Mouse (Mus musculus) retina, adult 2 months (tissue): Measurements from ENCODE around the gene Btrc.

Source experiments
- DNase-seq: peaks from one replicate; pipeline ENCODE4 v3.0.0-alpha.2; 2012; ENCODE audit warnings: low read depth, low spot score

Gene Btrc

DNA sequence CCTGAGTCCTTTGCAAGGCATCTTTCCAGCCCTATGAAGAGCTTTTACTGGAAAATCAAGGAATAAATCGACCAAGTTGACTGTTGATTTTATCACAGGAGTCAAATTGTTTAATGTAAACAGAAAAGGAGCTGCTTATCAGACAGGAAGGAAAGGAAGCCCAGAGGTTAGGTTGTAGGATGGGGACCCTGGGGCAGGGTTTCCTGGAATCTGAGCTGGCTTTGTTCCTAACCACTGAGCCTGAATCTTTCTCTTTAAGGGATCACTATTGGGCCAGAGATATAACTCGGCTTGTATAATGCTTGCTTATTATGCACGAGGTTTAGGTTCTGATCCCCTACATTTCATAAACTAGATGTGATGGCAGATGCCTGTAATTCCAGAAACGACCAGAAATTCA lies 64.6 kb downstream of the Btrc start:
- DNase-seq, result no peak

DNA sequence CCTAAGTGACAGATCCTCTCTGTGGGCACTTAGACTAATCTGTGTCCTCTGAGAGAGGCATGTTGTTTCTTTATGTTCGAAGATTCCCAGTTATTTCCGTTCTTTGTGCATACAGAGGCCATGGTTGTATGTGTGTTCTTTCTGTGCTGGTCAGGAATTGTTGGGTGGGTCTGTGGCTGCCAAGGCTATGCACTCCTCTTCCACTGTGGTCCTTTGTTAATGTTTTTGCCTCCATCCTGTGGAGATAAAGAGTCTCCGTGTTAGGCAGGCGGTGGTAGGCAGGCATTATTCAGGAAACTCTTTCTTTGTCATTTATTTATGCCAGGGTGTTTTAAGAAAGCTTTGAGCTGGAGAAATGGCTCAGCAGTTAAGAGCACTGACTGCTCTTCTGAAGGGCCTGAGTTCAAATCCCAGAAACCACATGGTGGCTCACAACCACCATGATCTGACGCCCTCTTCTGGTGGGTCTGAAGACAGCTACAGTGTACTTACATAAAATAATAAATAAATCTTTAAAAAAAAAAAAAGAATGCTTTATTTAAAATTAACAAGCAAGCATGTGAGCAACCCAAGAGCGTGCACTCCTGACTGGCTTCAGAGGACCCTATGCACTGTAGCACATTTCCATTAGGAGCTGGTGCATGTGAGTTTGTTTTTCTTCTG lies 67.6 kb downstream of the Btrc start:
- DNase-seq, result no peak

DNA sequence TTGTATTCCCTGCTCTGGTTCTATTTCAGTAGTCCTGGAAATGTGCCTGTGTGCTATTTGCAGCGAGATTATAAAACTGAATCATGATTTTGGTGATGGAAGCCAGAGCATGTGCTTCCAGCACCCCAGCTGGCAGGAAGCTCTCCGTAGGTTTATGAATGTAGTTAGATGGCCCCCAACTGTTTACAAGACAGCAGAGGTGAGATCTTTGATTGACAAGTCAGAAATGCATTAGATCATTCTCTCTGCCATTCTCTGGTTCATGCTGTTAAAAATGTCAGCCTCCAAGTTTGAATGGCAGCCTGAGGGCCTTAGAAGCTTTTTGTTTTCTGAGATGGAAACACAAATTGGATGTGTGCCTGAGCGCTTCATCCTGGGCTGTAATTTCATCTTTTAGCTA lies 68.8 kb downstream of the Btrc start:
- no peak for DNase-seq

DNA sequence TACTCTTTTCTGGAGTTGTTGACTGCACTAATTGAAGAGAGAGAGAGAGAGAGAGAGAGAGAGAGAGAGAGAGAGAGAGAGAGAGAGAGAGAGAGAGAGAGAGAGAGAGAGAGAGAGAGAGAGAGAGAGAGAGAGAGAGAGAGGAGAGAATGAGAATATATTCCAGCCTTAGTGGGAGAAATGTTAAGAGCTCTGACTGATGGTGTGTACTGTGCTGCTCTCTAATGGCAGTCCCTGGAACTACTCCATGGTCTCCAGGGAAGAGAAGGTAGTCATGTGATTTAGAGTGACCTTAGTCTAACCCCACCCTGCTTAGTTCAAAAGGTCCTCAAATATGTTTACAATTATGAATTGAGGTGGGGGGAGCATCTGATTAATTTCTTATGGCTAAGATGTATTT lies 72.5 kb downstream of the Btrc start:
- peak; percentile 72 for DNase-seq

DNA sequence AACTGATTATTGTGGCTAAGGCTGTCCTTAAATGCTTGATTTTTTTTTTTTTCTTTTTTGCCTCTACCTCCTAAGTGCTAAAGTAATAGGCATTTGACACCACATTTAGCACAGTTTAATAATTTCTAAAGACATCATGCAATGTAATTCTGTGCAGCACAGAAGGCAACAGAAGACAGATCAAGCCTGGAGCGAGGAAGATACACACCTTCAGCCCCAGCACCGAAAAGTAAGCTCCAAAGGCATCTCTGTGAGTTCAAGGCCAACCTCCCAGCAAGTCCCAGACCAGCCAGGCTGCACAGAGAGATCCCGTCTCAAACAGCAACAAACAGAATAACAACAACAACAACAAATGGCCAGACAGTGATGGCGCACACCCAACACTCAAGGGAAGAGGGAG lies 73.6 kb downstream of the Btrc start:
- no peak for DNase-seq

DNA sequence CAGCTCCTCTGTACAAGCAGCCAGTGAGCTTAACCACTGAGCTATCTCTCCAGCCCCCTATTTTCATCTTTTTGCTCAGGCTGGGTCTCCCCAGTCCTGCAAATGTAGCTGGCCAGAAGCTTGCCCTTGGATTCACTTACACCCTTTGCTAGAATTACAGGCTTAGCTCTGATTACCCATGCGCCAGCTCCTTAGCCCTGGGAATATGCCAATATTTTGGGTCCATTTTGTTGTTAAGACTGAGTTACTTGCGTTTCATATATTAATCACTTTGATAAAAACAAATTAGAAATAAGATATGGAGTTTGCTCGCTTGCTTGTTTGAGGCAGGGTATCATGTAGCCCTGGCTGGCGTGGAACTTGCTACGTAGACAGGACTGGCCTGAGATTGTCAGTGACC lies 74.7 kb downstream of the Btrc start:
- DNase-seq, result no peak

DNA sequence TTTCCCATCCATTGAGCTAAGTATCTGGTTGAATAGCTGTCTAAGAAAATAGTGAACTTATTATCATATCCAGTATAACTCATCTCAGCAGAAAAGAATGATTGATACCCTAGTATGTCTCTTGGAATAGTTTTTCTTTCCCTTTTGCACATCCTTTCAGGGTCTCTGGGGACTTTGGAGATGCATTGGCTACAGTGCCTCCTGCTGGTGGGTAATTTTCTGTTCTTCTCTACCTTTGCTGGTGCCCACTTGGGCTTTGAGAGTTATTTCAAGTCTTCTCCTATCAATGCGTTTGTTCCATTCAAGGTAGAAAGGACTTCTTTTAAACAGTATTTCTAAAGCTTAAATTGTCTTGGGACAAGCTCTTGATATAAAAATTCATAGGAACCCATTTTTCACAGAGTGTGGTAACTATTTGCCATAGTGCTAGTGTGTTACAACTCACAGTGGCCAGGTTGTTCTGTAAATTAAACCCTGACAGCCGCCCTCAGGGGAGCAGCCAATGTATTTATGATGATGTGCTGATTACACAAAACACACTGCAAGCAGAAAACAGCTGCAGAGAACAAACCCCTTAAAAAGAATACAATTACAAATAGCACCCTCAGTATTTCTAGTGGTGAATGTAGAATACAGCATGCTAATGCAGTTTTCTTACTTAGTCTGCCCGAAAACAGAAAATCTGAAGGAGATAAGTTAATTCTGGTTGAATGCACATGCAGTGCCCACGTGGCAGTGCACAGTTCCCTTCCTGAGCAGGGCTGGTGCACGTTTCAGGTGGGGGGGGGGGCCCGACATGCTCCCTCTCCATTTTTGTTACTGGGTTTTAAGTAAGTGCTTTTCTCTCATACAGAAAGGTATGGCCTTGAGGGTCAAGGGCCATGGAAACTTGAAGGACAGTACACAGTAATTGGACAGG lies 75.7 kb downstream of the Btrc start:
- no peak for DNase-seq

DNA sequence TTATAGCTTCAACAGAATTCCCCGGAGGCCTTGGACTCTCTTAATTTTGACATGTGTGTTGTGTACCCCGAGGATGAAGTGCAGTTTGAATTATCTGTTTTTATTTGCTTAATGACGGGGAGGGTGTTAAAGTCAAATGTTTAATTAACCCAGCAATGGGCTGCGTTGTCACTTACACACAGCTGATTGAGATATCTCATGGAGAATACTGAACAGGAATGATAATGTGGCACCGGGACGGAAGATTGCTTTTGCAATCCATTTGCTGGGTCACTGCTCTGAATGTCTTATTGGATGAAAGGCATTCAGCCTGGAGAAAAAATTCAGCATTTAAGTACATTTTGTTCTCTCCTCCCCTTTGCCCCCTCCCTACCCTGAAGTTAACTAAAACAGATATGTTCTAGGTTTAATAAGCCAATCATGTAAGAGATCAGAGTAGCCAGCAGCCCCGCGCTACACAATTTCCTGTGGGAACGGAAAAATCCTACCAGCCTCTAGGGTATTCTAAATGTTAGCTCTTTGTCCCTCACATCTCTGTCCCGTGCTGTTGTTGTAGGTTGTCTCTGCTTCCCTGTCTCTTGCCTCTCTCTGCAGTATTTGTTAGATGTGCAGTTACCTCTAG lies 77.1 kb downstream of the Btrc start:
- DNase-seq, result no peak

DNA sequence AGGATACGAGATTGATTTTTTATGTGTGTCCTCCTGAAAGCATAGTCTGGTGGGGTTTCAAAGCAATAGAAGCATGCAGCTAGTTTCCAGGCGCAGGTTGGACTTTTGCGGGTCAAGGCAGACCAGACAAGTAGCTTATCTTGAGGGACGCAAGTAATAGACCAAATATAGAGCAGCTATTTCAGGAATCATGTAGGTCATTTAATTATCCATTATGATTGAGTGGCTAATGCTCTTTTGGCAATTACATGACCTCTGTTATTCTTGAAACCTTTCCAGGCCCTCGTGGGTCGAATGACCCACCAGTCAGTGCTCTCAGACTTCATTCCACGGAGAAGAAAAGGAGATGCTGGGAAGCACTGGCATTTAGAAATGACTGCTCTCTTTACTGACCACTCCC lies 78.2 kb downstream of the Btrc start:
- peak; percentile 67 for DNase-seq

DNA sequence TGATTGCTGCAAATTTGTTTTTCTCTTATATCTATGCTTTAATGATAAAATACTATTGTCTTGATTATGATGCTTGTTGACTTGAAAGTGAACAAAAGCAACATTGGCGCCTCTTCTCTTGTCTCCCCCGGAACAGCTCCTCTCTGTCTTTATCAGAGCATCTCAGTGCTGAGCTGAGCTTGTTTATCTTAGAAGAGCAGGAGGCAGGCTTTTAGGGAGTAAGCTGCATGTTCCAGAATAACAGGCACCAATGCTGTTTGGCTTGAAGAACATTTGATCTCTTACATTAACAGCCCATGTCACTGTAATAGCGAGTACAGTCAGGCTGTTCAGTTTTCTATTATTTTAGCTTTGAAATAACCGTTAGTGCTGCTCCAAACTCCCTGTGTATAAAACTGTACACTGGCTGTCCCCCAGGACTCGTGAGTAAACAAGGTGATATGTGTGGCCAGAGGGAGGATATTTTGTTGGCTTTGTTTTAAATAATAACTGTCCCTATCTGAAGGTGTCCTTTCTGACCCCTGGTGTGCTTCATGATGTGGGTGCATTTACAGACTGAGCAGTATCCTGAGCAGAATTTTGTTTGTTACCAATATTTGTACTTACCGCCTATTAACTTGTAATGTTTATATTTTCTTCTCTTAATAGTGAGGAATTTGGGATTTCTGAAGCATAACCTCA lies 81.9 kb downstream of the Btrc start:
- DNase-seq, result no peak

DNA sequence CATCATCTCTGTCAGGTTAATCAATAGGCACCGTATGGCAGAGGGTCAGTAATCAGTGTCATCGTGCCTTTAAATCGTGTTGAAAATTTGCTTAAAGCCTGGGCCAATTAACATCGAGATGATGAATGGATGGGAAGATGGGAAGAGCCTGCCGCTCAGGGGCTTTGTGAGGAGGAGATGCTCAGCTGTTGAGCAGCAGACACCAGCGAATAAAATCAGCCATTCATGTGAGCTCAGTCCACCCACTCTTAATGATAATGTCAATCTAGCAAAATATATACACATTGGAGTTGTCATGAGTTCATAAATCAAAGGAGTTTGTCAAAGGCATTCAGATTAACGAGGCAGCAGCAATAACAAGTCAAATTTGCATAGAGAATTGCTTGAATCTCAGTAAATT lies 83.1 kb downstream of the Btrc start:
- DNase-seq, result no peak

DNA sequence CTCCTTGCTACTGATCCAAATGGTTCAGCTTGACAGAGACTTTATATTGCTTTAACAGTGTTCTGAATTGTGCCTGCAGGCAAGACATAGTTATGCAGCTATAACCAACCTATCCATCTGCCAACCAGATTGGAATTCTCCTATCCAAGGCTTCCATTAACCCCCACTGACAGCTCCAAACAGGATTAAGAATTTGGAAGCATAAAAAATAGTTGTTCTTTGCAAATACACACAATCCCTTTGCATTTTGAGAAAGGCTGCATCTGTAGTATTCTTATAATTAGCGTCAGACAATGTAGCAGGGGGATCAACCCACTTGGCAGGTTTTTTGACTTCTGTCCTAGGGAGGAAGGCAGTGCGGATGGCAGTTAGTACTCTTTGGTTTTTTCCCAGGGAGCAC lies 83.7 kb downstream of the Btrc start:
- no peak for DNase-seq

DNA sequence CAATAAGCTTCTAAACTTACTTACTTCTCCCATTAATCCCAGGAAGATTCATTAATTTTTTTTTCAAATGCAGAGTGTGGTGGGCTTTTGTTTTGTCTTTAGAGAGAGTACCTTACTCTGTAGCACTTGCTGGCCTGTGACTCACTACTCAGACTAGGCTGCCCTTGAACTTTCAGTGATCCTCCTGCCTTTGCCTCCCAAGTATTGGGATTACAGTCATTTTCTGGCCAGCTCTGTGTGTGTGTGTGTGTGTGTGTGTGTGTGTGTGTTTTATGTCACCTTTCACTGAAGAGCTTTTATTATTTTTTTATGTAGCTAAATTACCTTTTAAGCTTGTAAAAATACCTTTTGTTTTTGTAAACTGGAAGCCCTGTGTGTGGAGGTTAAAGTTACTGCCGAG lies 84.4 kb downstream of the Btrc start:
- DNase-seq, result no peak

DNA sequence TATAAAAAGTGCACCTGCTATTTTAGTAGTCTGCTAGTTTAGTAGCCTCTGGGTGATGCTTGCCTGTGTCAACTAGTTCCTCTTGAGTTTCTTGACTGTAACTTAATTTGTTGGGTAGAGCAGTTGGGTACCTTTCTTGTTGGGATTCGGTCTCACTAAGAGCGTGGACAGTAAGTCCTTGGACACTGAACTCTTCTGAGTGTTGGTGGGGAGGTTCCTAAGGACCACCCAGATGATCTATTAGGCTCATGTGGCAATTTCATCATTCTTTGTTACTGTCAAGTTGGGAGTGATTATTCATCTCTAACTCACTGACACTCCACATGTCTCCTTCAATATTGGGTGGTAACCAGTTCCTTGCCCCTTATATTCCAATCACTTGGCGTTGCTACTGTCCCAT lies 90.9 kb downstream of the Btrc start:
- DNase-seq, result no peak

DNA sequence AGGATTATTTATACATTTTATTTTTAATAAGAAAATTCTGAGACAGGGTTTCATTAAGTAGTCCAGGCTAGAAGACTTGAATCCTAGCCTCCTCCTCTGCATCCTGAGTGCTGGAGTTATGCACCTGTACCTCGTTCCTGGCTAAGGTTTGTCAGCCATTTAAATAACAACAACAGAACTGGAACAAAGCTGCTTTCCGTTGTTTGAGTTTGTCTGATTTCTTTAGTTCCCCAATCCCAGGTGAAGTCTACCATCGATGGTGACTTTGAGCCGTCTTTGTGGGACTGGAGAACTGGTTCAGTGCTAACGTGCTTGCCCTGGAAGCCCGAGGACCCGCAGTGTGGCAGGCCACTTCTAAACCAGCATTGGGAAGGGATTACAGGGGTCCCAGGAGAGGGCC lies 93.4 kb downstream of the Btrc start:
- no peak for DNase-seq

DNA sequence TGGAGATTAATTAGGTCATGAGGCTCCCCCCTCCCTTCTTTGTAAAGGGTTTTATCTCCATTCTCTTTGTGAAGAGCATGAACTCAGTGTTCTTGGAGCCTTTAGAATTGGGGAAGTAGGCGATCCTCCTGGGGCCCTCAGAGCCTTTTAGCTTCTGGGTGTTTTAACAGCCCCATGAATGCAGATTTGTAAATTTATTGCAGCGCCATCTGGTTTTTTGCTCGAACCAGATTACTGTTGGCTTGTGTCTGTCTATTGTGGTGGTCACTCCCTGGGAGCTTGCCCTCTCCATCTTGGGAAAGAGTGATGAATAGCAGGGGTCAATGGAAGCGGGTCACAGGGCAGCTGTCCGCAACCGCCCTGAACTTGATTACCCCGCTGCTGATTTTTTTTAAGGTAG lies 95.2 kb downstream of the Btrc start:
- no peak for DNase-seq

DNA sequence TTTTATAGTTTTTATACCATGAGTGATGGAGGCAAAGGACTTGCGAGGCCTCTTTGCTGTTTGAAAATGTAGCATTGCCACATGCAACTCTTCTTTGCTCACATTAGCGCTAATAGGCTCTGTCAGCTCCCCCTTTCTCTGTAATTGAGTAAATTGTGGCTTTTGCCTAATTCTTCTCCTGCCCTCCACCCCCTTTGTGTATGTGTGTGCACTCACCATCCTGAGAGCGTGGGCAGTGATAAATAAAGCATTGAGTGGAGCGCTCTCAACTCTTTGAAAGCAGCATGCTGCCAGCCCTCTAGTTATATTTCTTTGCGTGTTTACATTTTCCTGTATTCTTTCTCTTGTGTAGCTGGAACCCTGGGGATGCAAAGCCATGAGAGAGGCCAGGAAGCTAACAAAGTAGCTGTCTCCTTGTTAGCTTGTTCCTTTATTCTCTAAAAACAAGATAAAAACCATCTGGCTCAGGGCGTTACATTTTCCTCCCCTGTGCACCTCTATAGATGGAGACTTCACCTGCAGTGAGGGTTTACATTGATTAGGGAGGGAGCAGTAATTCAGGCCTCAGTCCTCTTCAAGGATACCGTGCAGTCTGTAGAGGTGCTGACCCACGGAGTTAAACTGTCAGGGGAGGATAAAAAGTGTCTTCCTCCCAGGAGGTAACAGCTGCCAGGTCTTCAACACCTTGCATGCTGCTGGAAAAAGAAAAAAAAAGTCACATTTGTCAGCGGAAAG lies 96.6 kb downstream of the Btrc start:
- DNase-seq, result no peak

DNA sequence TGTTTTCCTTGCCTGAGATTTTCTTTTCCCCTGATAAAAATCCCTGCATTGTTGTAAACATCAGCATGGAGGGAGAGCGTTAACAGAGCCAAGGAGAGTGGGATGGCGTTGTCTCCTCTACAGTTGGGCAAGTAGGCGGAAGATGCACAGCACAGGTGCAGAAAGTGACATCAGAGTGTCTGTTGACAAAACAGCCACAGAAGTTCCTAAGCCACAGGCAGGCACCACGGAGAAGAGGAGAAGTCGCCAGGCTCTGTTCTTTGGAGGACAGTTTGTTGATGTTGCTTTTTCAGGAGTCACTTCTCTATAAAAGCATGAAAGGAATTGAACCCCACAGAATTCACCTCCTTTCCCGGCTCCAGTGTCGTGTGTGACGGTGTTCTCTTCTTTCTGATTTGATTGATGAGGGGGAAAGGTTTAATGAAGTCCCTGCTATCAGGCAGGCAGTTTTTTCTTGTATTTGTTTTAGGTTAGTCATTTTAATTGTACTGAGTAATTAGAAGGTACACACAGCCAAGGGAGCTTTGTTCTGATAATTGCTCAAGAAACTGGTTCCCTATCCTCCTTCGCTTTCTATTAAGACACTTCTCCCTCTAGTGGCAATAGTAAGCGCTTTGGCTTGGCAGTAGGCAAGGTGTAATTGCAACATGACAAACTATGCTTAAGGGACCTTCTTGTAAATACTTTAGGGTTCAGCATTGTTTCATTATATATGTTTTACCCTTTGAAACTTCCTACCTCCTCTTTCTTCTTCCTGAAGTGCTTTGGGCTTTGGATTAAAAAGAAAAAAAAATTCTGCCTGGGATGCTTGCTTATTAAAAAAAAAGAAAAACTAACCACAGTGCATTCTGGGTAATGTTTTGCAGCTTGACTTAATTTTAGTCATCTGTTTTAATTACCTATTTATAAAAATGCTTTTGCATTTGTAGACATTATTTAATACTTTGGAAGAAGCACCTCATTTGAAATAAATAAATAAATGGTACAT lies 97.5 kb downstream of the Btrc start:
- DNase-seq, result no peak

DNA sequence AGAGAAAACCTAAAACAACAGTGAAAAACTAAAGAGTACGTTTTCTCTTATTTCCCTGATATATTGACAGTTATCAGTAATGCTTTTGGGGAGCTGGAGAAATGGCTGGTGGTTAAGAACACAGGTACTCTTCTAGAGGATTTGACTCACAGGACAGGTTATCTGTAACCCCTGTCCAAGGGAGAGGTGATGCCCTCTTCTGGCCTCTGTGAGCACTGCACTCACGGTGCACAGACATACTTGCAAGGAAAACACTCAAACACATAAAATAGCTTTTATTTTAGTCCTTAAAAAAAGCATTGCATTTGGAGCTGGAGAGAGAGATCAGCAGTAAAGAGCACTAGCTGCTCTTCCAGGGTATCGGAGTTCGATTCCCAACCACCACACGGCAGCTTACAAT lies 106.2 kb downstream of the Btrc start:
- DNase-seq, result no peak
